In genomic region chr3:123386157-123386780, GRCm38 (mm10) we compare ENCODE assay signal across 8 mouse cellular contexts. TPM values are rescaled to one million over a fixed set of nuclear protein-coding genes. Genes with fewer than 3 reads are reported as not detected.
DNase-seq lines count a peak whose midpoint lies in the region; ATAC-seq and TF ChIP-seq lines count a peak whose summit lies in the region.
"Not testable (repeated sequence)": the region's sequence is repeated elsewhere in the genome, so short reads cannot be mapped to it uniquely, and the experiment has no call there.

No protein-coding gene starts in this region.

- in situ Hi-C loops in CH12.LX (cut with MboI; ENCODE audit: low pct_ligation_motif_present, low pct_unique_long_range_greater_than_20kb, low sequenced_read_pairs), result not testable (repeated sequence)

- not testable (repeated sequence) for TF ChIP-seq RAD21 in CH12.LX (IDR thresholded peaks at IDR 0.05; ENCODE audit: low read depth, low read length)

- TF ChIP-seq CTCF in CH12.LX (conservative IDR thresholded peaks at IDR 0.05 in 1 of 2, IDR thresholded peaks at IDR 0.05 in 1 of 2; ENCODE audit: low read depth in 2 of 2, low read length in 2 of 2); heart, postnatal 0 days (IDR thresholded peaks at IDR 0.05; ENCODE audit: low read depth); liver, adult 2 months (IDR thresholded peaks at IDR 0.05; ENCODE audit: low read depth, low read length); olfactory bulb, adult 2 months (IDR thresholded peaks at IDR 0.05; ENCODE audit: insufficient read depth, low read depth, low read length): not testable (repeated sequence)

- TF ChIP-seq POLR2A in CH12.LX (IDR thresholded peaks at IDR 0.05; ENCODE audit: low read depth, low read length); liver, adult 2 months (IDR thresholded peaks at IDR 0.05; ENCODE audit: extremely low read depth, insufficient read depth, low read length); olfactory bulb, adult 2 months (IDR thresholded peaks at IDR 0.05; ENCODE audit: insufficient read depth, low read depth, low read length): not testable (repeated sequence)

- peaks cover 0 to 17% of the 10 kb centered on the region in 2 experiments; a peak in 2 of 4 replicates for H3K4me1 ChIP-seq in CH12.LX (ENCODE audit: control insufficient read depth in 1 of 2, insufficient read depth in 2 of 2)
- peaks cover 20% of the 10 kb centered on the region for H3K4me1 ChIP-seq in forebrain, embryonic 13.5 days
- H3K4me1 ChIP-seq in heart, postnatal 0 days (ENCODE audit: control insufficient read depth, insufficient read depth); liver, adult 2 months (ENCODE audit: control insufficient read depth, insufficient read depth, low read length); olfactory bulb, adult 2 months (ENCODE audit: control insufficient read depth, insufficient read depth, low read length): not testable (repeated sequence)

- not testable (repeated sequence) for H3K27ac ChIP-seq in CH12.LX (ENCODE audit: insufficient read depth, low read depth); liver, adult 2 months (replicated peaks; ENCODE audit: insufficient read depth, low read depth, low read length); olfactory bulb, adult 2 months (ENCODE audit: insufficient read depth, low read depth, low read length)
- peak overlapping the region; percentile 88 for H3K27ac ChIP-seq in forebrain, embryonic 13.5 days
- H3K27ac ChIP-seq in heart, postnatal 0 days (ENCODE audit: low read depth), result peak overlapping the region; percentile 90

- H3K9me3 ChIP-seq in CH12.LX (replicated peaks; ENCODE audit: low read length); forebrain, embryonic 13.5 days (replicated peaks); heart, postnatal 0 days (replicated peaks; ENCODE audit: control insufficient read depth, low read length): not testable (repeated sequence)

- dilution Hi-C loops in CH12.LX (cut with MboI; ENCODE audit: extremely low pct_ligation_motif_present, extremely low pct_unique_long_range_greater_than_20kb, low sequenced_read_pairs), result not testable (repeated sequence)

- peak; percentile 23 for ATAC-seq in common myeloid progenitor, adult 5-6 weeks (replicated peaks; ENCODE audit: low read depth, poor library complexity, severe bottlenecking)
- ATAC-seq in forebrain, embryonic 13.5 days, result peak; percentile 76
- ATAC-seq in heart, postnatal 0 days (ENCODE audit: insufficient read depth, low read depth), result peak; percentile 48
- ATAC-seq in megakaryocyte progenitor cell, adult 5-6 weeks (replicated peaks; ENCODE audit: poor library complexity), result peak; percentile 25

- H3K4me2 ChIP-seq in CH12.LX (ENCODE audit: insufficient read depth, low read depth, poor library complexity, severe bottlenecking), result peak overlapping the region; percentile 78; the same call in 1 of the 2 replicates
- H3K4me2 ChIP-seq in forebrain, embryonic 13.5 days, result peak overlapping the region; percentile 61
- peak overlapping the region; percentile 85 for H3K4me2 ChIP-seq in heart, postnatal 0 days (ENCODE audit: low read depth, low read length)

- peak overlapping the region; percentile 59 to 82 (median 59) for H3K4me3 ChIP-seq in CH12.LX (replicated peaks in 1 of 3; ENCODE audit: low read depth in 2 of 3, low read length in 2 of 3, poor library complexity in 1 of 3)
- peak overlapping the region; percentile 60 for H3K4me3 ChIP-seq in forebrain, embryonic 13.5 days
- peak overlapping the region; percentile 77 for H3K4me3 ChIP-seq in heart, postnatal 0 days (ENCODE audit: low read depth, low read length)
- peak overlapping the region; percentile 45 for H3K4me3 ChIP-seq in liver, adult 2 months (ENCODE audit: insufficient read depth, low read depth, low read length)
- H3K4me3 ChIP-seq in olfactory bulb, adult 2 months (ENCODE audit: insufficient read depth, low read depth, low read length), result peak overlapping the region; percentile 98

- peaks cover 11% of the 10 kb centered on the region for H3K79me2 ChIP-seq in CH12.LX (replicated peaks; ENCODE audit: control insufficient read depth, extremely low read depth, insufficient read depth, poor library complexity, severe bottlenecking)
- not testable (repeated sequence) for H3K79me2 ChIP-seq in liver, adult 2 months (ENCODE audit: control insufficient read depth, insufficient read depth, low read length)

- DNase-seq in CH12.LX (ENCODE audit: extremely low read depth); heart, postnatal 0 days (ENCODE audit: low spot score); liver, adult 2 months (ENCODE audit: extremely low read depth, low read depth, low spot score): not testable (repeated sequence)
- DNase-seq in kidney, adult 18-20 months, result peak; percentile 6

- peak overlapping the region; percentile 94 for H3K9ac ChIP-seq in CH12.LX (ENCODE audit: insufficient read depth, low read depth)
- H3K9ac ChIP-seq in forebrain, embryonic 13.5 days, result peak overlapping the region; percentile 47
- H3K9ac ChIP-seq in heart, postnatal 0 days (replicated peaks; ENCODE audit: low read depth, low read length), result peak overlapping the region; percentile 73
- H3K9ac ChIP-seq in liver, adult 2 months (ENCODE audit: low read depth, low read length), result not testable (repeated sequence)

- TF ChIP-seq EP300 in CH12.LX (IDR thresholded peaks at IDR 0.05; ENCODE audit: low read length); heart, postnatal 0 days (IDR thresholded peaks at IDR 0.05; ENCODE audit: low read depth): not testable (repeated sequence)

- 14% methylated on average over 12 of the region's 12 CpGs for WGBS in forebrain, embryonic 13.5 days
- WGBS in heart, postnatal 0 days, result 15% methylated on average over 12 of the region's 12 CpGs
- WGBS in liver, adult 2 months, result 18% methylated on average over 12 of the region's 12 CpGs
- WGBS in olfactory bulb, adult 2 months, result 18% methylated on average over 12 of the region's 12 CpGs

- H3K27me3 ChIP-seq in CH12.LX (replicated peaks); forebrain, embryonic 13.5 days; heart, postnatal 0 days (ENCODE audit: control insufficient read depth, insufficient read depth, low read length); liver, adult 2 months (ENCODE audit: control insufficient read depth, insufficient read depth, low read length): not testable (repeated sequence)

- H3K36me3 ChIP-seq in CH12.LX (replicated peaks in 1 of 2; ENCODE audit: control insufficient read depth in 1 of 2, insufficient read depth in 1 of 2, low read length in 1 of 2); forebrain, embryonic 13.5 days (ENCODE audit: poor library complexity, severe bottlenecking); heart, postnatal 0 days (replicated peaks; ENCODE audit: control insufficient read depth, insufficient read depth, low read length); liver, adult 2 months (ENCODE audit: control insufficient read depth, insufficient read depth, low read length): not testable (repeated sequence)

RNA-seq across cellular contexts. Expression of gene Mettl14, which starts 0.4 kb away (rescaled TPM):
- total RNA-seq in CH12.LX (2012; rRNA removed), result 5.7 and 6.0 TPM in 2 replicates
- total RNA-seq in CH12.LX (2014; rRNA removed), result 8.1 and 8.7 TPM in 2 replicates
- polyA plus RNA-seq in CH12.LX (2012; ENCODE audit: insufficient read length, low read depth), result 12.8 and 13.3 TPM in 2 replicates
- 37.4 and 47.7 TPM in 2 replicates for total RNA-seq in common myeloid progenitor, adult 5-6 weeks (2017)
- 33.0 and 33.7 TPM in 2 replicates for polyA plus RNA-seq in forebrain, embryonic 13.5 days (2015; fragmentation: Nextera tagmentation; extraction: Ambion mirVana)
- total RNA-seq in heart, postnatal 0 days (2014; rRNA removed; ENCODE audit: low replicate concordance), result 4.4 and 4.7 TPM in 2 replicates
- 15.1 and 15.2 TPM in 2 replicates for polyA plus RNA-seq in heart, postnatal 0 days (2015; fragmentation: Nextera tagmentation; extraction: Ambion mirVana)
- 2.9 and 3.9 TPM in 2 replicates for total RNA-seq in liver, adult 2 months (2014; rRNA removed)
- 1.9 and 2.9 TPM in 2 replicates for polyA plus RNA-seq in liver, adult 2 months (2012; rRNA removed)
- 19.9 and 20.4 TPM in 2 replicates for total RNA-seq in megakaryocyte progenitor cell, adult 5-6 weeks (2015)
- total RNA-seq in megakaryocyte progenitor cell, adult 5-6 weeks (2017), result 24.3 and 31.6 TPM in 2 replicates
- polyA plus RNA-seq in olfactory bulb, adult 2 months (2012; ENCODE audit: insufficient read depth, insufficient read length, low replicate concordance, missing spikeins), result not detected in 2 replicates

Comparison
In these comparisons a context has a peak if more than half of its experiments do, and no peak if none do; other contexts are left out.
1. H3K4me3 ChIP-seq: peak in every context shown above with its lines; median percentile 98 in olfactory bulb, adult 2 months; 77 in heart, postnatal 0 days; 60 in forebrain, embryonic 13.5 days; 59 in CH12.LX; 45 in liver, adult 2 months.
2. ATAC-seq: peak in every context shown above with its lines; median percentile 76 in forebrain, embryonic 13.5 days; 48 in heart, postnatal 0 days; 25 in megakaryocyte progenitor cell, adult 5-6 weeks; 23 in common myeloid progenitor, adult 5-6 weeks.